Mouse (Mus musculus) adrenal gland, adult 2 months (tissue): Measurements from ENCODE around the gene Sppl2b. TPM values are rescaled to one million over a fixed set of nuclear protein-coding genes. Genes with fewer than 3 reads are reported as not detected.

ENCODE experiments used
- DNase-seq: peaks from one replicate; pipeline ENCODE4 v3.0.0; 2021
- polyA plus RNA-seq: library from polyadenylated mRNA; depleted of rRNA; stranded (reverse); fragments of >200 nt; gene quantifications from 2 replicates; pipeline ENCODE4 v1.2.3, GENCODE M21; 2012
- total RNA-seq, 2 experiments: library from RNA; stranded (reverse); gene quantifications; 2 replicates each; pipeline ENCODE4 v1.2.3; 2021

The Sppl2b gene
- total and polyA plus RNA-seq, 3 experiments: 28.5 to 116 (median 35.2) TPM

- DNase-seq: no peak
Measured at GRCm38 (mm10) chr10:80845055-80845693, 9.9 kb upstream of the Sppl2b start.

GRCm38 (mm10) chr10:80845732-80846131 lies 9.3 kb upstream of the Sppl2b start:
- no peak for DNase-seq

- DNase-seq: peak; percentile 62
Measured at GRCm38 (mm10) chr10:80848571-80848970, 6.5 kb upstream of the Sppl2b start.

GRCm38 (mm10) chr10:80855749-80856073 lies 636 bp downstream of the Sppl2b start:
- DNase-seq: no peak

- no peak for DNase-seq
Measured at GRCm38 (mm10) chr10:80856267-80856666, 1.2 kb downstream of the Sppl2b start.

- DNase-seq: no peak
Measured at GRCm38 (mm10) chr10:80856908-80857307, 1.8 kb downstream of the Sppl2b start.

- no peak for DNase-seq
Measured at GRCm38 (mm10) chr10:80857386-80857785, 2.3 kb downstream of the Sppl2b start.

GRCm38 (mm10) chr10:80857848-80858247 lies 2.8 kb downstream of the Sppl2b start:
- DNase-seq: no peak

GRCm38 (mm10) chr10:80858350-80858935 lies 3.4 kb downstream of the Sppl2b start:
- DNase-seq: no peak

GRCm38 (mm10) chr10:80862305-80862704 lies 7.2 kb downstream of the Sppl2b start:
- DNase-seq: no peak

GRCm38 (mm10) chr10:80864446-80864845 lies 9.4 kb downstream of the Sppl2b start:
- no peak for DNase-seq

GRCm38 (mm10) chr10:80870993-80871392 lies 15.9 kb downstream of the Sppl2b start:
- no peak for DNase-seq

GRCm38 (mm10) chr10:80871581-80871980 lies 16.5 kb downstream of the Sppl2b start, which contains the start of gene Tmprss9:
Tmprss9 (plus strand) TSS chr10:80871848.
- DNase-seq: no peak

GRCm38 (mm10) chr10:80874035-80874434 lies 19.0 kb downstream of the Sppl2b start:
- DNase-seq: no peak

- peak; percentile 58 for DNase-seq
Measured at GRCm38 (mm10) chr10:80876028-80876427, 21.0 kb downstream of the Sppl2b start.

- DNase-seq: peak; percentile 24
Measured at GRCm38 (mm10) chr10:80876594-80876993, 21.5 kb downstream of the Sppl2b start.

GRCm38 (mm10) chr10:80880131-80880641 lies 25.1 kb downstream of the Sppl2b start:
- DNase-seq: peak; percentile 70

GRCm38 (mm10) chr10:80880901-80881300 lies 25.8 kb downstream of the Sppl2b start:
- no peak for DNase-seq

- DNase-seq: peak; percentile 73
Measured at GRCm38 (mm10) chr10:80881301-80881700, 26.2 kb downstream of the Sppl2b start.

- peak; percentile 92 for DNase-seq
Measured at GRCm38 (mm10) chr10:80887181-80887580, 32.1 kb downstream of the Sppl2b start.

- DNase-seq: no peak
Measured at GRCm38 (mm10) chr10:80895100-80895499, 40.0 kb downstream of the Sppl2b start.

- no peak for DNase-seq
Measured at GRCm38 (mm10) chr10:80895697-80896096, 40.6 kb downstream of the Sppl2b start.

GRCm38 (mm10) chr10:80896581-80897485 lies 41.8 kb downstream of the Sppl2b start:
- DNase-seq: no peak
